Mouse (Mus musculus) mouse trophoblast stem cell (cell line): ENCODE data around the gene Mef2d.

Experiments
- in situ Hi-C, 2 experiments: fragments of 300-500 bp; cut with MseI, MboI; formaldehyde crosslinking; loops; 2 replicates in 1 of 2; 3 replicates in 1 of 2; pipeline ENCODE4 v1.15.1; 2025

Mef2d gene

DNA sequence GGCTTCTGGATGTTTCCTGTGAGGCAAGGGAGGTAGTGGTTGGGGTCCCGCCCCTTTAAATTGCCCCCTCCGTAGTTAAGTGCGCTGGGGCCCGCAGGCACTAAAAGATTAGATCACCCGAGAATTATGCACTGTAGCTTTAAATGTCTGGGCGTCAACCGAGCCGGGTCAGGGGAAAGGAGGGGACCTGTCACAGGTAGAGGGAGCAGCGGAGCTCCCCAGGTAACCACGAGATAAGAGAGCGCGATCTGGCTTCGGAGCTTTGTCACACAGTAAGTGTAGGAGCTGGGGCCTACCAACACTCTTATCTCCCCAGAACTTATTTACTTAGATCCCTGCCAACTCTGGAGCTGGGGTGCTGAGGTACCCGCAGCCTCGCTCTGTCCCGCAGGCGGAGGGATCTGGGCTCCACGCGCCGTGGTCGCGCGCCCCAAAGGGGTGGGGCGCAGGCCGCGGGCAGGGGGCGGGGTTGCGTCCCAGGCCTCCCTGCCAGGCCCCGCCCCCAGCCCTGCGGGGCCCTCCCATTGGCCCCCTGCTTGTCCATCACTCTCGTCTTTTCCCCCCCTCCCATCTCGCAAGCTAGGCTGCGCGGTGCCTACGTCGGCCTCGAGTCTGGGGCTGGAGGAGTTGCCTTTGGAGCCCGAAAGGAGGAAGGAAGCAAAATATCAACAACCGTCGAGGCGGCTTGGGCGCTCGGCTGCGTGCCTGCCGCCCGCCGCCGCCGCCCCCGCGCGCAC, at the start of gene Mef2d:
Gene Mef2d, plus strand, starts transcription at position 586 of the 737 bp plus-strand sequence.
- in situ Hi-C loops = no loop called here

DNA sequence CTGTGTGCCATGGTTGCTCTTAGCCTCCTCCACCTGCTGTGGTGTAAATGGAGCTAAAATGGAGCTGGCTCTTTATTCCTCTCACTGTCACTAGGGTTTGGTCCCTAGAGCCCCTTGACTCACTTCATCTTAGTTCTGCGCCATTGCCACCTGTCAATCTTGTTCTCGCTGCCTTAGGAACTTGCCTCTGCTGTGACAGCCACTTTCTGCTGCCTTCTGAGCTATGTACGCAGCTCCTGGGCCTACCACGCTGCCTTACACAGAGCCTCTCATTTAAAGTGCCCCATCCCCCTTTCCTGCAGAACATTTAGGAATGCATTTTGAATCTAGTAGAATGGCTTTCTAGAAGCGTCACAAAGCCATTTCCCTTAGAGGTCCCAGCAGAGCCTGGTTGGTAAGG, 48.0 kb upstream of the Mef2d start:
- in situ Hi-C loops = no loop called here

DNA sequence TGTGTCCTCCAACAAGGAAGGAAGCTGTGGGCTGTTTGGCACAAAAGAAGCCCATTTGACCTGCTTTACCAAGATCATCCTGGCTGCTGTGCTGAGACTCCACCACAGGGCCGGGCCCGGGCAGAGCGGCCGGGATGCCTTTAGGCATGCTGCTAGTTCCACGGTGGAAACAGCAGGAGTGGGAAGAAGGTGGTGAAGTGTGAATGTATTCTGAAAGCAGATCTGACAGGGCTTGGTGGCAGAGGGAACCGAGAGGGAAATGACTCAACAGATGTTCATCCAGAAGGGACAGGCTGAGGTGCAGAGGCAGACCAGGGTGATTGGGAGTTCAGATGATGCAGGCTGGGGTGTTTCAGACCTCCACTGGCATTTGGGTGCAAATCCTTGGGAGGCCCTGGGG, 44.5 kb upstream of the Mef2d start:
- in situ Hi-C loops = no loop called here

DNA sequence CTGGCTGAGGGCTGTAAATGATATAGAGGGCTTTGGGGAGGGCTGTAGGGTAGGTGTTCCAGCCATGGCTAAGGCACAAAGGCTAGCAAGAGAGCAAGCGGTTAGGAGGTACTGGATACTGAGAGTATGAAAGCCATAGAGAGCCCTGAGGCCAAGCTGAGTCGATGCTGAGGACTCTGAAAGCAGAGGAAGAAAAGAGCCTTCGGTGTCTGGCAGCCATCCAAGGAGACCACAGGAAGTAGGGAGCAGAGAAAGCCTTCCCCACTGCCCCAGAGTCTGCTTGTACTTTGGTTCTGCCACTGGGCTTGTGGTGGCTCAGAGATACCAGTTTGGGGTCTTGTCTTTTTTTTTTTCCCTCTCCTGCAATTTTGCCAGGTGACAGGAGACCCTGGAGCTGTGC, 41.9 kb upstream of the Mef2d start:
- in situ Hi-C loops = no loop called here

DNA sequence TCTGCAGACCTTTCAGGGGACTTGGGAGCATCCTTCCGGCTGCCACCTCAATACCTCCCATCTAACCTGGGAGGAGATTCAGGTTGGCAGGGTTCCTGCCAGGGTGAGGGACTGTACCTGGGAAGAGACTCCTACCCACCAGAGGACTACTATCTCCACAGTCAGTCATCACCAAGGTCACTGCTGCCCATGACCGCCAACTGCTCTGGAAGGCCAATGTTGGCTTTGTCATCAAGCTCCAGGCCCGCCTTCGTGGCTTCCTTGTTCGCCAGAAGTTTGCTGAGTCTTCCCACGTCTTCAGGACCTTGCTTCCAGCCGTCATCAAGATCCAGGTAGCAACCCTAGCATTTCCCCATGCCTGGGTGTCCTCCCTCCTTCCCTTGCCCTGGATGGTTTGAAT, 40.4 kb upstream of the Mef2d start:
- in situ Hi-C loops = no loop called here

DNA sequence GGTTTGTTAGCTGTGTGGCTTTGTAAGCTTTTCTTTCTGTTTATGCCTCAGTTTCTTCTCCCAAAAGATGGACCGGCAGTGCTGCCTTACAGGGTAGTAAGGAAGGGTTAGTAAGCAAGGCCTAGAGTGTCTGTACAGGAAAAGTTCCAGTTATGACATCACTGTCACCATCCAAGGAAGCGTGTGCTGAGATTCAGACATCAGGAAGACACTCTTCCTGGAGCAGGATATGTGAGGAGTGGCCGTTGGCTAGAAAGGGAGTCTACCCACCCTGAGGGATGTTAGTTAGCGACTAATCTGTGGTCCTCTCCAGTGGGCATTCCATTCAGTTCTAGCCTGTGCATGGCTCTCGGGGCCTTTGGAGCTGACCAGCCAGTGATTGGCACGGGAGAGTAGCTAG, 40.0 kb upstream of the Mef2d start:
- in situ Hi-C loops = no loop called here

DNA sequence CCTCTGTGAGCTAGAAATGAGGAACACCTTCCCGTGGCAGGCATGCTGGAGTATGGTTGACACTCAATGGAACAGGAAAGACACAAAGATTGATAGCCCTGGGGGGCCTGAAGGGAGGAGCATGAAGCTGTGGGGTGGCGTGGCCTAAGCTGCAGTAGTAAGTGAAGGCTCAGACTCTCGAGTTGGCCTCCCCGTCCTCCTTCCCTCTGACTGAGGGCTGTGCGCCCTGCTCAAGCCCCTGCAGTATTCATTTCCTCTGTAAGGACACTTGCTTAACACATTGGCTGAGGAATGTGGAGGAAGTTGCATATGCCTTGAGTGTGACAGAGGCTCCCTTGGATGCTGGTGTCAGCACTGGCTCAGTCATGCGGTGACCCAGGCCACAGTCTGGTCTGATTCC, 39.6 kb upstream of the Mef2d start:
- in situ Hi-C loops = no loop called here

DNA sequence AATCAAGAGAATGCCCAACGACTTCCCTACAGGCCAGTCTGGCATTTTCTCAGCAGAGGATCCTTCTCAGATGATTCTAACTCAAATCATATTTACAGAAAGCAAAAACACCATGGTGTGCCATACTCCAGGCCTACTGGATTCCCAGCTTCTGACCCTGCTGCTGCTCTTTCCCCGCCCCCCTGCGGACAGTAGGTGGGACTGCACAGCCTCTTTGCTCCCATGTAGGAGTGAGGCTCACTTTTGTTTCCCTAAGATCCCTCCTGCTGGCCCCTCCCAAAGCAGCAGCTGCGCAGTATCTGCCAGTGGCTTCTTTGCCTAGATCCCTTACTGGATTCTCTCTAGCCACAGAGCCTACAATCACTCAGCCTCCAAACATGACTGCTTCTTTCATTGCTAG, 36.0 kb upstream of the Mef2d start:
- in situ Hi-C loops = no loop called here

DNA sequence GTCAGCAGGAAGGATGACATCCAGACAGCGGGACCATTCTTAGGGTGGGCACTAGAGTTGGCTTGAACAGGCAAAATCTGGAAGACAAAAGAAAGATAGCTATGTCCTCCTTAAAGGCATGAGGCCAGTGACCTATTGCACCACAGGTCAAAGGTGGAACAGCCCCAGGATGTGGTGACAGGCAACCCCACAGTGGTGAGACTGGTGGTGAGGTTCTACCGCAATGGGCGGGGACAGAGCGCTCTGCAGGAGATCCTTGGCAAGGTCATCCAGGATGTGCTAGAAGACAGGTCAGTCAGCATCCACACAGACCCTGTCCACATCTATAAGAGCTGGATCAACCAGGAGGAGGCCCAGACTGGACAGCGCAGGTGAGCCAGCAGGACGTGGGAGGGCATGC, 33.0 kb upstream of the Mef2d start:
- in situ Hi-C loops = no loop called here

DNA sequence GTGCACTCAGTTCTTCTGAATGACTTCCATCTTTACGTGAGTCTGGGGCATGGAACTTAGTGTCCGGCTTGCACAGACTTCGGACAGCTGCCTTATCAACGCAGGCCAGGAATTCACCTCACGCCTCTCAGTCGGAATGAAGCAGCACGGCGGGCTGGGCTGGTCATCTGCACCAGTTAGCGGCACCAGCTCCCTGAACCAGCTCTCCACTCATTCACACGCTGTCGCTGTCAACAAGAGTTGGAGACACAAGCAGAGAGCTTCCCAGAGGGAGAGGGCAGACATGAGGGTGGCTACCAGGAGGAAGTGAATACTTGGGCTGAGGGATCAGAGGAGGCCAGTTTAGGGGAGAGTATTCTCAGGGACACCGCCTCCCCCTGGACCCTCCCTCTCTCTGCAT, 27.8 kb upstream of the Mef2d start:
- in situ Hi-C loops = no loop called here

DNA sequence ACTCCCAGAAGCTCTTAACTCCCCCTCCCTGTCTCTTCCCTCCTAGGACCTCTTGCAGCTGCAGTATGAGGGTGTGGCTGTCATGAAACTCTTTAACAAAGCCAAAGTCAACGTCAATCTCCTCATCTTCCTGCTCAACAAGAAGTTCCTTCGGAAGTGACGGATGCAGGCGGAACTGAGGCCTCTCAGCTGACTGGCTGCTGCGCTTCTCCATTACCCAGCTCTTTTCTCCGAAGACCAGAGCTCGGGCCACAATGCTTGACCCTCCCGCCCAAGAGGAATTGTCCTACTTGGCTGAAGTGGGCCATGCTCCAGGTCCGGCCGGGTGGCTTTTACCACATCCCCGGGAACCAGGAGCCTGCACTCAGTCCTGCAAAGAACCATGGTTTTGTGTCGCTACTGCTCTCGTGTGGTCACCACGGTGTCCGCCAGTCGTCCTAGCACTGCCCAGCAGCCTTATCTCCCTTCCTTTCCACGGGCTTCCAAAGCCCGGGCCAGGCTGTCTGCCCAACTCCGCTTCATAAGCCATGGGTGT, 22.0 kb upstream of the Mef2d start:
- in situ Hi-C loops = no loop called here

DNA sequence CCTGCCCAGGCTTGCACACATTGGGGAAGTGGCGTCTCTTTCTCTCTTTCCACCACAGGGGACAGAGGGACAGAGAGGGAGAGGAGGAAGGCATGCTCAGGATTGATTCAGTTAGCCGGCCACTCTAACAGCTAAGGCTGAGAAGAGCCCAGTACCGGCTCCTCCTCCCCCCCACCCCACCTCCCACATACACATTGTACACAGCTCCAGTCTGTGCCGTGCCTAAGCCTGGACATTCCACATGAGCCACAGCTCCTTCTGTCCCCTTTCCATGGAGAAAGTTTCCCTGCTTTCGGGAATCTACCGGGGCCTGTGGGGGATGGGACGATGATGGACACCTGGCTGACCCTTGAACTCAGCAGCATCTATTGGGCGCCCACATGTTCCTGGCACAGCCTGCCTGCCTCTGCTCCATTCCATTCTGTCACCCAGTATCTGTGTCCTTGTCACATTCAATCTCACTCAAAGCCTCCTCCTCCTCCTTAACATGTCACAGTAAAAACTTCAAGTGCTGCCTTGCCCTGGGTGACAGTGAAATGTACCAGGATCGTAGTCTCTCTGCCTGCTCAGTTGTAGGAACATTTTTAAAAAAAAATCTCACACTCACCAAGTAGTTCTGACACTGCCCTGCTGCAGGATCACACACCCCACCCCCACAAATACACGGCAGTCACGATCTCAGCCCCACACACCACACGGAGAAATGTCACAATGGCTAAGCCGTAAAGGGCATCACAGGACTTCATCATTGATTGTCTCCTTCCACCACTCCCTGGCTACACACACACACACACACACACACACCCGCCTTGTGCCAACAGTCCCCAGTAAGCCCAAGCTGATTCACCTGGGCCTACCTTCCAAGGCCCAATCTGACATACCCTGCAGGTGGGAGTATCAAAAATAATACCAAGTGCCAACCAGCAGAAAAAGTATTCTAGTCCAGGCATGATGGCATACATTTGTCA, 20.7 kb upstream of the Mef2d start:
- in situ Hi-C loops = no loop called here

DNA sequence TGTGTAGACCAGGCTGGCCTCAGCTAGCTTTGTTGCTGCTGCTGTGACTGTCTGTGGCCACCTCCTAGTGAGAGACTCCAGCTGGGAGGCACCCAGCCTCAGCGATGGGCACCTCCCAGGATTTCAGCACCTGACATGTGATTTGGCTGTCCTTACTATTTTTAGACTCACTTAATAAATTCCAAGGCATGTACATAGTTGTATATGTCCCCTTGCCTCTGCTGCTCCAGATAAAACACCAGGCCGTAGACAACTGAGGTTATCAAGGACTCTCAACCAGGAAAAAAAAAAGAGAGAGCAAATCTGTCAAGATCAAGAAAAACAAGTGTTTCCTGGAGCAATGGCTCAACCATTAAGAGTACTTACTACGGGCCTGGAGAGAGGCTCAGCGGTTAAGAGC, 17.0 kb upstream of the Mef2d start:
- in situ Hi-C loops = no loop called here

DNA sequence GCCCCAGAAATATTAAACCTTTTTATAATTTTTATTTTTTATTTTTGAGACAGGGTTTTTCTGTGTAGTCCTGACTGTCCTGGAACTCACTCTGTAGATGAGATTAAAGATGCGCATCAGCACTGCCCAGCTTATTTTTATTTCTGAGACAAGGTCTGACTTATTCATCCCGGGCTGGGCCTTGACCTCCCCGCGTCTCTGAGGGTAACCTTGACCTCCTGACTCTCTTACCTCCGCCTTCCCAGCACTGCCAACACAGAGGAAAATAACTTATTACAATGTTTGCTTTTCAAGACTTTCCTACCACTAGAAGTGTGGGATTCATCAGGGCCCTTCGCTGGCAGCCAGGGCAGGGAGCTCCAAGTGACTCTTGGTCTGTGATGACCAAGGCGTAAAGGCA, 16.0 kb upstream of the Mef2d start:
- in situ Hi-C loops = no loop called here

DNA sequence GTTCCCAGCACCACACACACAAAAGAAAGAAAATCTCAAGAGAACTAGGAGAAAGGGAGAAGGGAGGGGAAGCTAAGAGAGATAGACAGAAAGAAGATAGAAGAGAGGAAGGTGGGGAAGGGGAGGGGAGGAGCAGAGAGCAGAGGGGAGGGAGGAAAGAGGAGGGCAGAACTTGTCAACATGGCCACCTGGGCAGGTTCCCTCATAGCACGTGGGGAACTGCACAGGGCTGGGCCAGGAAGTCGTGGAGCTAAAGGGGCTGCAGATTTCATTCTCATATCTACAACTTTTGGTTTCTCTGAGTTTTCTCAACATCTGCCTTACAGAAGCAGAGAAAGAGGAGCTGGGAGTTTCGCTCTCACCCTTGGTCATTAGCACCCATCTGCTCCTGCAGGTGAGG, 14.5 kb upstream of the Mef2d start:
- in situ Hi-C loops = no loop called here

DNA sequence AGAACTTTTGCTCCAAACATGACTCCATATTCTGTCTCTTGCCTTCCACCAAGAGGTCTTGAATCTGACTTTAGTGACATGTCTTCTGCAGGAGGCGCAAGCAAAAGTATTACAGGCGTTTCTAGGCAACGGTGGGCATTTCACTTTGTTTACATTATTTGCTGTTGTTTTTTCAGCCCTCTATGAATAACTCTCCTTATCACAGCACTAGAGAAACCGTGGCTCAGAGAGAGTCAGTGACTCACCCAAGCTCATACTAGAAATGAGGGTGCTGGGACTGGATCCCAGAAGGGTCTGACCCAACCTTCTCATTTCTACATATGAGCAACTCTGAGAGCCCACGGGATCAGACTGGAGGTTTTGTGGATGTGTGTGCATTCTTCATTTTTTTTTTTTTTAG, 14.1 kb upstream of the Mef2d start:
- in situ Hi-C loops = no loop called here

DNA sequence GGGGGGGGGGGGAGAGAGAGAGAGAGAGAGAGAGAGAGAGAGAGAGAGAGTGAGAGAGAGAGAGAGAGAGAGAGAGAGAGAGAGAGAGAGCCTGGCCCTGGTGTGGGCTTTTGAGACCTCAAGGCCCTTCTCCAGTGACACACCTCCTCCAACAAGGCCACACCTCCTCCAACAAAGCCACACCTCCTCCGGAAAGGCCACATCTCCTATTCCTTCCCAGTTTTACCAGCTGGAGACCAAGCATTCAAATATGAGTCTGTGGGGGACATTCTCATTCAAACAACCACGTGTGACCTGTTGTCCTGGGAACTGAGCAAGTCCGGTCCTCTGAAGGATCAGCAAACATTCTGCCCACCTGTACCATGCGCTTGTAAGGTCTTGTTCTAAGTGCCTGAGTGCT, 13.2 kb upstream of the Mef2d start:
- in situ Hi-C loops = no loop called here

DNA sequence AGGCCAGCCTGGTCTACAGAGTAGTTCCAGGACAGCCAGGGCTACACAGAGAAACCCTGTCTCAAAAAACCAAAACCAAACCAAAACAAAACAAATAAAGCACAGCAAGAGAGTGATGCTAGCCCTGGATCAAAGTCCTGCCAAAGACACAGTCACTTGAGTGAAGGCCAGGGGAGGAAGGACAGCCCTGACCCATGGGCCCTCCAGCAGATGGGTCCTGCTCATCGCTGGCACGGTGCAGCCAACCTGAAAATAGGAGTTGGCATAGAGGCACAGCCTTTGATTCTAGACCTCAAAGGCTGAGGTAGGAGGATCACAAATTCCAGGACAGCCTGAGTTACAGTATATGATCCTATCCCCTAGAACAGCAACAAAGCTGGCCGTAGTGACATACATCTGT, 11.1 kb upstream of the Mef2d start:
- in situ Hi-C loops = no loop called here

DNA sequence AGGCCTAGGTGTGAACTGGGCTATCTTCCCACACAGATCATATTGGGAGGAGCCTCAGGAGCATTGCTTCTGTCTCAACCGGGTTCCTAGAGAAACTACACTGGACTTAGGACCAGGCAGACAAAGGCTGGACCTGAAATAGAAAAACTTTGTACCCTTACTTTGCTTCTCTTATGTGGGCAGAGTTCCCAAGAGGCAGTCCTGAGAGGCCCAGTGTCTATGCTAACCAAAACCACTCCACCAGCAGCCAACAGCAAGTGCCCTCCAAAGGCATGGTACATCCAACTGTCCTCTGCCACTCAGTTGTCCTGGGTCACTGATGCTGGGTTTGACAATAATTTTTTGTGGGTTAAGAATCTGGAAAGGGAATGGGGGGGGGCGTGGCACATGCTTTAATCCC, 9.7 kb upstream of the Mef2d start:
- in situ Hi-C loops = no loop called here

DNA sequence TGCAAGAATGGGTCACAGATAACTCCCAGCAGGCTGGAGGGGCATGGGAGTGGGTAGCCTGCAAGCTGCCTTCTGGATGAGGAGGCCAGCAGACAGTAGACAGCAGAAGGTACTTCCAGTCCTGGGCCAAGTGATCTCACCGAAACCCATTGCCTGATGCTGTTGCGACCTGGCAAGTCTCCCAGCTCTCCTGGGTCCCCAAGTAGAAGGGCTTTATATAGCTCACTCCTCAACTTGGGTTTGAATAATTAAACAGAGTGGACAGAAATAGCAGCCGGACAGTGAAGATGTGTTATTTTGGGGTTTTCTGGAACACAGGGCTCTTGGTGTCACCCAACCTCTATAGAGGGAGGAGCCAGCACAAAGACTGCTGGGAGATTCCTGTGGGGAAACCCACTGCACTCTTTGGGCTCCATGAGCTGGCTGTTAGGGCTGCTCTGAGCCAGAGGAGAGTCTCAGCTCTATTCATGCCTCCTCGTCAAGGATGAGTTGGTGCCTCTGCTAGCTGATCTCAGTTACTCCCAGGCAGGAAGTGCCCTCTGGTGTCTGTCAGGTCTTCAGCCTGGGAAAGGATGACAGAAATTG, 8.9 kb upstream of the Mef2d start:
- in situ Hi-C loops = no loop called here

DNA sequence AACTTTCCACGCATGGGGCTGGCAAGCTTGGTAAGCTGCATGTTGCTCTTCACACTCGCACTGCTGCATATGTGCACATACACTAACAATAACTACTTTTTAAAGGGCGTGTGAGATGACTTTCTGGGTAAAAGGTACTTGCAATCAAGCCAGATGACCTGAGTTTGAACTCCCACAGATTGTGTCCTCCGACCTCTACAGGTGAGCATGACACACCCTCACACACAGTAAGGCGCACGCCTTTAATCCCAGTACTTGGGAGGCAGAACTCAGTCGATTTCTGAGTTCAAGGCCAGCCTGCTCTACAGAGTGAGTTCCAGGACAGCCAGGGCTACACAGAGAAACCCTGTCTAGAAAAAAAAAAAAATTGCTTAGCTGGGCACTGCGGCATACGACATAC, 5.8 kb upstream of the Mef2d start:
- in situ Hi-C loops = no loop called here

DNA sequence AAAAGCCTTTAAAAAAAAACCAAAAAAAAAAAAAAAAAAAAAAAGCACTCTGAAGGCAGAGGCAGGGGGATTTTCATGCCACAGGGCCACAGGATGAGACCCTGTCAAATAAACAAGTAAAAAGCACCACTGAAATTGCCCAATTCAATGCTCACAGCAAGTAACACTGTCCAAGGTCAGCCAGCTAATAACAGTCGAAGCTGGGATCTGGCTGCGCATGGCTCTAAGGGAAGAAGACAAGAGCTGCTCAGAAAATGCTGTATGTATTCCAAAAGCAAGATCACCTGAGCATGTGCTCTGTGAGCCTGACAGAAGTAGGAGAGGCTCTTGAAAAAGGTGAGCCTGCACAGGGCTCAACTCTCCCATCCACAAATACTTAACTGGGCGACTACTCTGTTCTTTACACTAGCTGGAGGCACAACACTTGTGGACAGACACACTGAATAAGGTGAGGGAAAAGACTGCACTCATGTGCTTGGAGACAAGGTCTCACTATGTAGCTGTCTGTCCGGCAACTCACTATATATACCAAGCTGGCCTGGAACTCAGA, 5.2 kb upstream of the Mef2d start:
- in situ Hi-C loops = no loop called here
